Mouse (Mus musculus) lung, postnatal 0 days (tissue): ENCODE measurements at regions not wholly inside any gene's neighbourhood (a gene's known extent, or its start where the extent isn't known, plus 50 kb on each side); places are given as distances from the start of the nearest gene placed in this dataset.
A peak's percentile ranks its signal among the peaks of the same experiment; 100 is the strongest.

Experiments used
- CTCF ChIP-seq: IDR thresholded peaks from 2 replicates; pipeline ENCODE4 v1.5.1; 2016; ENCODE audit warnings: antibody characterized with exemption, mild to moderate bottlenecking
- EP300 ChIP-seq: IDR thresholded peaks from 2 replicates; pipeline ENCODE4 v1.6.1; 2016; ENCODE audit warnings: antibody characterized with exemption, mild to moderate bottlenecking, control low read depth

GRCm38 (mm10) chr10:96342476-96342875, 206.1 kb downstream of the Gm5426 start:
- no peak for TF ChIP-seq CTCF
- 0 out of 2 replicates have a peak, but pooled peaks have one; percentile 52 for TF ChIP-seq EP300
